Mouse (Mus musculus): Measurements from ENCODE around the gene Upk3bl. TPM values are rescaled to one million over a fixed set of nuclear protein-coding genes. Genes with fewer than 3 reads are reported as not detected.
"Not testable (repeated sequence)": the region's sequence is repeated elsewhere in the genome, so short reads cannot be mapped to it uniquely, and the experiment has no call there.

Upk3bl gene
- polyA plus RNA-seq, 1 experiment from 2014 or later: 3.5 TPM

DNA sequence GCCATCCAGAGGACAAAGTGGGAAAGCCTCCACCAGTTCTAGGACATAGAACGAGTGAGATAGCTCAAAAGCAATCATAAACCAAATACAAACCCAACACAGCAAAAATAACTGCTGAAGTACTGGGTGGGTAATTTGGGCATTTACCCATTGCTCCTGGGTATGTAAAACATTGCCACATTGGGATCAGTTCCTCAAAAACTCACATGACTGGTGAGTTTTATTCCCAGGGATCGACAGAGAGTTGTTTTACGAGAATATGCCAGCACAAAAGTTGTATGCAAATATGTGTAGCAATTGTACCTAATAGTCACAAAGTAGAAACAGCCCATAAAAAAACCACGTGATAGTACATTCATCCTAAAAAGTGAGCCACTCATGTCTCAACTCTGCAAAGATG is 19.4 kb upstream of the Upk3bl start:
- no peaks in the 10 kb centered on the region for H3K4me1 ChIP-seq
- no peak overlapping the region for H3K27ac ChIP-seq
- no peak overlapping the region for H3K9ac ChIP-seq
- no peak overlapping the region for H3K4me2 ChIP-seq (replicated peaks)
- H3K27me3 ChIP-seq: no peaks in the 10 kb centered on the region
- H3K9me3 ChIP-seq: no peaks in the 10 kb centered on the region
- 74% methylated on average over 4 of the region's 4 CpGs for WGBS
- ATAC-seq (ENCODE audit: low FRiP score, low read depth): no peak
- no peak overlapping the region for H3K4me3 ChIP-seq
- H3K36me3 ChIP-seq: peaks cover 34% of the 10 kb centered on the region

DNA sequence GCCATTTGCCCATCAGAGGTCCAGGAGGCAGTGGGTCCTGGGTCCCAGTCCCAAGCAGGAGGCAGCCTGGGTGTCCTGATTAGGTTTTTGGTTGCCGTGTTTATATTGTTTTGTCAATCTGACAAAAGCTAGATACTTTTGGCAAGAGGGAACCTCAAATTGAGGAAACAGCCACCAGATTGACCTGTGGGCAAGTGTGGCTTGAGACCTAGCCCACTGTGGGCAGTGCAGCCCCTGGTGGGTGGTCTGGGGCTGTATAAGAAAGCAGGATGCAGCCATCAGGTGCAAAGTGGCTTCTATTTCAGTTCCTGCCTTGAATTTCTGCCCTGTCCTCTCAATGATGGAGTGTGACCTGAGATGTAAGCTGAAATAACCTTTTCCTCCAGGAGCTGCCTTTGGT is 19.0 kb upstream of the Upk3bl start:
- no peaks in the 10 kb centered on the region for H3K27me3 ChIP-seq
- no peaks in the 10 kb centered on the region for H3K9me3 ChIP-seq
- no peak overlapping the region for H3K27ac ChIP-seq
- no peak overlapping the region for H3K4me2 ChIP-seq (replicated peaks)
- no peak overlapping the region for H3K4me3 ChIP-seq
- peaks cover 29% of the 10 kb centered on the region for H3K36me3 ChIP-seq
- WGBS: 91% methylated on average over 1 of the region's 1 CpGs
- no peak overlapping the region for H3K9ac ChIP-seq
- no peak for ATAC-seq (ENCODE audit: low FRiP score, low read depth)
- H3K4me1 ChIP-seq: no peaks in the 10 kb centered on the region

GRCm38 (mm10) chr5:136036667-136037066 is 17.6 kb upstream of the Upk3bl start:
- Histone ChIP-seq H3K9ac (no peak overlapping the region), H3K4me3 (no peak overlapping the region), H3K4me2 (replicated peaks) (no peak overlapping the region), H3K36me3 (peaks cover 16% of the 10 kb centered on the region), H3K27ac (no peak overlapping the region), H3K9me3 (no peaks in the 10 kb centered on the region), H3K27me3 (no peaks in the 10 kb centered on the region), H3K4me1 (no peaks in the 10 kb centered on the region)
- ATAC-seq (ENCODE audit: low FRiP score, low read depth): no peak
- WGBS: 67% methylated on average over 1 of the region's 1 CpGs

GRCm38 (mm10) chr5:136038258-136039214 is 15.8 kb upstream of the Upk3bl start, which contains the start of gene Upk3b:
TSS of gene Upk3b (plus strand) at chr5:136038496.
- Histone ChIP-seq H3K27me3 (no peaks in the 10 kb centered on the region), H3K4me3 (no peak within 1 kb of the TSS), H3K36me3 (no peaks in the 10 kb centered on the region), H3K27ac (no peak within 1 kb of the TSS), H3K9ac (no peak within 1 kb of the TSS), H3K4me2 (replicated peaks) (no peak within 1 kb of the TSS), H3K4me1 (no peaks in the 10 kb centered on the region), H3K9me3 (no peaks in the 10 kb centered on the region)
- ATAC-seq (ENCODE audit: low FRiP score, low read depth): no peak
- 66% methylated on average over 17 of the region's 17 CpGs for WGBS

DNA sequence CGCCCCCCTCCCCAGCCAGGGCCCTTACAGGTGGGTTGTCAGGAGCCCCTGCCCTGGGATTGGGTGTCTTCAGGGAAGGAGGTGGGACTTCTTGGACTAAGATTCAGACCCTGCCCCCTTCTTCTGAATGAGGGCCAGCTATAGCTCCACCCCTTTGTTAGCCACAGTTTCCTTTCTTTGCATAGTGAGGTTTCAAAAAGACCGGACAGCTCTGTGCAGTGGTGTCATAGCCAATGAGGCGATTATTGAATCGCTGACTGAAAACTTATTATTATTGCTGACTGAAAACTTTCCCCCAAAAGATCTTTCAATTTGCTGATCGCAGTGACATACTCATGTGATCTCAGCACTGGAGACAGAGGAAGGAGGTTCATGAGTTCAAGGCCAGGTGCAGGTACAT is 14.1 kb upstream of the Upk3bl start:
- ATAC-seq (ENCODE audit: low FRiP score, low read depth): no peak
- no peak overlapping the region for H3K9ac ChIP-seq
- 50% methylated on average over 5 of the region's 5 CpGs for WGBS
- H3K4me2 ChIP-seq (replicated peaks): 0 out of 2 replicates have a peak overlapping the region, but pooled peaks have one; percentile 17
- no peaks in the 10 kb centered on the region for H3K27me3 ChIP-seq
- H3K4me1 ChIP-seq: no peaks in the 10 kb centered on the region
- H3K36me3 ChIP-seq: no peaks in the 10 kb centered on the region
- no peak overlapping the region for H3K4me3 ChIP-seq
- no peaks in the 10 kb centered on the region for H3K9me3 ChIP-seq
- H3K27ac ChIP-seq: no peak overlapping the region

DNA sequence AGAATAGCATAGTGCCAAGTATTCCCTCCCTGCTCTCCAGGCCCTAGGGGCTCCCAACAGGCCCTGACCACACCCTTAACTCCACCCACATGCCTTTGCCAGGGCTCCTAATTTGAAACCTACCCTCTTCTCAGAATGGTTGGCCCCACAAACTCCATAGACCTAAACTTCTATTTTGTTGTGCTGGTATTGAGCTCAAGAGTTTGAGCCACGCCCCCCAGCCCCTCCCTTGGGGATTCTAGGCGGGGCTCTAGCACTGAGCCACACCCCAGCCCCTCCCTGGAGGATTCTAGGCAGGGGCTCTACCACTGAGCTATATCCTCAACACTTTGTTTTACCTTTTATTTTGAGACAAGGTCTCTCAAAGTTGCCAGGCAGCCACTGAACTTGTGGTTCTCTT is 13.0 kb upstream of the Upk3bl start:
- no peaks in the 10 kb centered on the region for H3K27me3 ChIP-seq
- no peak for ATAC-seq (ENCODE audit: low FRiP score, low read depth)
- WGBS: 29% methylated on average over 2 of the region's 2 CpGs

GRCm38 (mm10) chr5:136041666-136042065 is 12.6 kb upstream of the Upk3bl start:
- Histone ChIP-seq H3K4me3 (no peak overlapping the region), H3K27ac (no peak overlapping the region), H3K9ac (no peak overlapping the region), H3K4me2 (replicated peaks) (no peak overlapping the region), H3K4me1 (no peaks in the 10 kb centered on the region), H3K36me3 (no peaks in the 10 kb centered on the region), H3K9me3 (no peaks in the 10 kb centered on the region), H3K27me3 (no peaks in the 10 kb centered on the region)
- 95% methylated on average over 8 of the region's 8 CpGs for WGBS
- no peak for ATAC-seq (ENCODE audit: low FRiP score, low read depth)

More for the DNA sequence above, 13.0 kb upstream of the Upk3bl start:
- H3K4me2 ChIP-seq (replicated peaks): no peak overlapping the region
- no peak overlapping the region for H3K9ac ChIP-seq
- H3K36me3 ChIP-seq: no peaks in the 10 kb centered on the region
- no peak overlapping the region for H3K4me3 ChIP-seq
- no peaks in the 10 kb centered on the region for H3K4me1 ChIP-seq
- no peak overlapping the region for H3K27ac ChIP-seq
- no peaks in the 10 kb centered on the region for H3K9me3 ChIP-seq

GRCm38 (mm10) chr5:136044865-136045264 is 9.4 kb upstream of the Upk3bl start:
- no peaks in the 10 kb centered on the region for H3K27me3 ChIP-seq
- no peaks in the 10 kb centered on the region for H3K36me3 ChIP-seq
- 62% methylated on average over 13 of the region's 13 CpGs for WGBS
- H3K4me3 ChIP-seq: no peak overlapping the region
- no peak overlapping the region for H3K27ac ChIP-seq
- no peaks in the 10 kb centered on the region for H3K4me1 ChIP-seq
- no peak overlapping the region for H3K4me2 ChIP-seq (replicated peaks)
- ATAC-seq (ENCODE audit: low FRiP score, low read depth): no peak
- no peak overlapping the region for H3K9ac ChIP-seq
- H3K9me3 ChIP-seq: no peaks in the 10 kb centered on the region

DNA sequence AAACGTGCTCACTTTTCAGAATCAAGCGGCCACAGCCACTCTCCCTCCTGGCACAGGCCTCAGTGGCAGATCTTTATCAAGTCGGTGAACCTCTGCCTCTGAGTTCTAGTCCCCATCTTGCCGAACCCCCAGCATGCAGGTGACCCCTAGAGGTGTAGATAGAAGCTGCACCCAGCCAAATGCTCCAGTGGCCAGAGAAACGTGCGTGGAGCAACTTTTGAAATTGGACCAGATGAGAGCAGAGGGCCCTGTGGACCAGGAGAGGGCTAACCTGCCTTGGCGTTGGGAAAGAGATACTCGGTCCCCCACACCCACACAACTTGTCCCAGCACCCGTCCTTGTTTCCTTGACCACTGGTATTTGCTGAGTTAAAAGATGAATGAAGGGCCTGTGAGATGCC is 8.9 kb upstream of the Upk3bl start:
- no peaks in the 10 kb centered on the region for H3K36me3 ChIP-seq
- H3K9ac ChIP-seq: no peak overlapping the region
- no peak overlapping the region for H3K27ac ChIP-seq
- H3K4me1 ChIP-seq: no peaks in the 10 kb centered on the region
- H3K4me3 ChIP-seq: no peak overlapping the region
- no peak for ATAC-seq (ENCODE audit: low FRiP score, low read depth)
- 43% methylated on average over 9 of the region's 9 CpGs for WGBS
- no peak overlapping the region for H3K4me2 ChIP-seq (replicated peaks)
- no peaks in the 10 kb centered on the region for H3K9me3 ChIP-seq
- H3K27me3 ChIP-seq: no peaks in the 10 kb centered on the region

DNA sequence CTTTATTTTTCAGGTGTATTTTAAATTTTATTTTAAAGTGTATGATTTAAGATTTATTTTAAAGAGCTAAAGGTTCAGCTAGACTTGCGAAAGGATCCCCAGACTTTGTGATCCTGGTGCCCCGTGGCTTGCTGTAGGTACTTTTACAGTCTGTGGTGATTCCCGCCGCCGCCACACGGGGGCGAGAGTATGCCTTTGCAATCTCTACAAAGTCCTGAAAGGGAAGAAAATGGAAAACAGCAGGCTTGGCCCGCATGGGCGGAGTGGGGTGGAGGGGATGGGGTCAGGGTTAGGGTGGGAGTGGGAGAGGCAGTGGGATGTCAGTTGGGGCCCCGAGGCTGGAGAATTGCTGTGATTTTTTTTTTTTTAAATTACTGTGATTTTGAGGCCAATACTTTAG is 8.3 kb upstream of the Upk3bl start:
- 3% methylated on average over 10 of the region's 10 CpGs for WGBS
- Histone ChIP-seq H3K36me3 (no peaks in the 10 kb centered on the region), H3K27ac (no peak overlapping the region), H3K4me3 (no peak overlapping the region), H3K9ac (no peak overlapping the region), H3K27me3 (no peaks in the 10 kb centered on the region), H3K9me3 (no peaks in the 10 kb centered on the region), H3K4me1 (no peaks in the 10 kb centered on the region), H3K4me2 (replicated peaks) (no peak overlapping the region)
- ATAC-seq (ENCODE audit: low FRiP score, low read depth): no peak

- peaks cover 11% of the 10 kb centered on the region for H3K4me1 ChIP-seq
- H3K27me3 ChIP-seq; H3K4me2 ChIP-seq (replicated peaks); H3K27ac ChIP-seq; H3K4me3 ChIP-seq; H3K36me3 ChIP-seq; ATAC-seq (ENCODE audit: low FRiP score, low read depth); H3K9ac ChIP-seq; H3K9me3 ChIP-seq: not testable (repeated sequence)
Observed at GRCm38 (mm10) chr5:136048541-136048940, 5.8 kb upstream of the Upk3bl start.

- Histone ChIP-seq H3K4me3 (no peak overlapping the region), H3K4me1 (peaks cover 11% of the 10 kb centered on the region), H3K9me3 (no peaks in the 10 kb centered on the region), H3K36me3 (no peaks in the 10 kb centered on the region), H3K4me2 (replicated peaks) (no peak overlapping the region), H3K27ac (no peak overlapping the region), H3K9ac (no peak overlapping the region), H3K27me3 (no peaks in the 10 kb centered on the region)
- no peak for ATAC-seq (ENCODE audit: low FRiP score, low read depth)
- 65% methylated on average over 6 of the region's 6 CpGs for WGBS
Observed at GRCm38 (mm10) chr5:136049926-136050325, 4.4 kb upstream of the Upk3bl start.
